Mouse (Mus musculus) myocyte (in vitro differentiated cells): ENCODE results near the gene Flii. TPM values are rescaled to one million over a fixed set of nuclear protein-coding genes. Genes with fewer than 3 reads are reported as not detected.

Experiments used
- H3K27me3 ChIP-seq: one replicate; pipeline ENCODE4 v1.6.1; 2011; ENCODE audit not compliant: control insufficient read depth, insufficient read depth, insufficient read length
- H3K36me3 ChIP-seq: one replicate; pipeline ENCODE4 v1.6.1; 2011; ENCODE audit not compliant: control insufficient read depth, insufficient read depth
- H3K4me2 ChIP-seq: one replicate; pipeline ENCODE4 v1.6.1; 2011; ENCODE audit warnings: low read depth, control low read depth
- H3K4me3 ChIP-seq: one replicate; pipeline ENCODE4 v1.5.1; 2011; ENCODE audit warnings: mild to moderate bottlenecking, control low read depth, moderate library complexity
- H3K79me2 ChIP-seq: one replicate; pipeline ENCODE4 v1.6.1; 2011; ENCODE audit not compliant: control insufficient read depth, insufficient read depth
- H3ac ChIP-seq: one replicate; pipeline ENCODE4 v1.6.1; 2011; ENCODE audit not compliant: control insufficient read depth, insufficient read length
- CEBPB ChIP-seq: IDR thresholded peaks from 2 replicates; pipeline ENCODE4 v1.6.1; 2011; ENCODE audit warnings: mild to moderate bottlenecking, moderate library complexity; ENCODE audit not compliant: poor library complexity, insufficient read depth, severe bottlenecking
- E2F4 ChIP-seq: IDR thresholded peaks from one replicate; pipeline ENCODE4 v1.6.1; 2011; ENCODE audit warnings: mild to moderate bottlenecking, control low read depth, moderate library complexity; ENCODE audit not compliant: insufficient read depth
- MAX ChIP-seq: IDR thresholded peaks from one replicate; pipeline ENCODE4 v1.6.1; 2011; ENCODE audit warnings: low read depth, mild to moderate bottlenecking, control low read depth
- MYOD1 ChIP-seq, 3 experiments: IDR thresholded peaks; one replicate each; pipeline ENCODE4 v1.6.1; 2011; ENCODE audit warnings: control low read depth in 2 of 3, low read depth in 2 of 3, mild to moderate bottlenecking in 2 of 3, moderate library complexity in 1 of 3; ENCODE audit not compliant: insufficient read length in 2 of 3, control insufficient read depth in 1 of 3
- MYOG ChIP-seq, 3 experiments: IDR thresholded peaks; one replicate each; pipeline ENCODE4 v1.6.1; 2011; ENCODE audit warnings: control low read depth in 2 of 3, low read depth in 2 of 3, mild to moderate bottlenecking in 2 of 3; ENCODE audit not compliant: insufficient read length in 2 of 3, control insufficient read depth in 1 of 3, insufficient read depth in 1 of 3
- POLR2A ChIP-seq: IDR thresholded peaks from one replicate; pipeline ENCODE4 v1.6.1; 2011; ENCODE audit warnings: low read depth, mild to moderate bottlenecking, control low read depth, moderate library complexity; ENCODE audit not compliant: insufficient read length
- POLR2AphosphoS2 ChIP-seq: IDR thresholded peaks from one replicate; pipeline ENCODE4 v1.6.1; 2011; ENCODE audit warnings: low read depth, control low read depth; ENCODE audit not compliant: insufficient read length
- REST ChIP-seq: IDR thresholded peaks from one replicate; pipeline ENCODE4 v1.6.1; 2011; ENCODE audit warnings: mild to moderate bottlenecking, control low read depth, moderate library complexity; ENCODE audit not compliant: insufficient read depth, insufficient read length
- SRF ChIP-seq: IDR thresholded peaks from one replicate; pipeline ENCODE4 v1.6.1; 2011; ENCODE audit warnings: low read depth; ENCODE audit not compliant: control insufficient read depth, insufficient read length
- TCF12 ChIP-seq: IDR thresholded peaks from one replicate; pipeline ENCODE4 v1.6.1; 2011; ENCODE audit warnings: mild to moderate bottlenecking, control low read depth; ENCODE audit not compliant: poor library complexity, insufficient read depth, severe bottlenecking
- TCF3 ChIP-seq: IDR thresholded peaks from one replicate; pipeline ENCODE4 v1.6.1; 2011; ENCODE audit warnings: low read depth, control low read depth; ENCODE audit not compliant: insufficient read length
- USF1 ChIP-seq: IDR thresholded peaks from one replicate; pipeline ENCODE4 v1.6.1; 2011; ENCODE audit warnings: low read depth, mild to moderate bottlenecking, control low read depth, moderate library complexity
- polyA plus RNA-seq: library from polyadenylated mRNA; unstranded; fragments of >200 nt; fragmentation: generic; extraction: Trizol; gene quantifications from one replicate; pipeline ENCODE4 v1.2.1, GENCODE M21; 2012; ENCODE audit warnings: missing spikeins

Gene Flii
- polyA plus RNA-seq, 1 experiment: 247 TPM

DNA sequence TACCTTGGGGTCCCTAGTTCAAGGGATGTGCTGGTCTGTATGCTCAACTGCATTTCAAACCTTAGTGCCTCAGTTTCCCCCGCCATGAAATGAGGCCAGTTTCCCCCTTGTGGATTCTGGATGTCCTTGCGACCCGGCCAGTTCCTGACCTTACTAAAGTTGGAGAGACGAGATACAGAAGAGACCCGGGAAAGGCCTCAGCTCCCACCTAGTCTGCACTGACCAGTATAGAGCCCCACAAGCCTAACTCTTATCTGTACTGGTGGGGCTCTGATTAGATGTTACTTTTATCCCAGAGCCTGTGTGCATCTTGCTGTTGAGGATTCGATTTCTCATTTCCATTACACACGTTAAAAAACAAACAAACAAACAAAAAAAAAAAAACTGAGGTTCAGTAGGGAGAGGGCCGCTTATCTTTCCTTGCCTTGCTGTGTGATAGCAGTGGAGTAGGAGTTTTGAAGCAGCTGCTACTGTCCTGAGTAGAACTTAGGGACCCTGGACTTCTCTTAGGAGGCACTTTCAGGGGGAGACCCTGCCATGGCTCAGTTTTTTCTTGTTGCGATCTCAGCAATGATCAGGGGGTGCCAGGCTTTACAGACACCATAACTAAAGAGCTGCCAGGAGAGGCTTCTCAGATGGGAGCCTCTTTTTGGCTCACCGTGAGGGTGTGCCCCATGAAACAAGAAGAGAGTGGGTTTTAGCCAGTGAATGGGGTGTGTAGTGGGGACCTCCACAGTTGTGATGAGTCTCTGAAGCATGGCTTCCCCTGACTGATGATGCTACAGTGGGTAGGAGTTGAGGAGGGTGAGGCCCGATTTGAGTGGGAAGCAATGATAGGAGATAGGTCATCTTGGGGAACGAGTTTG, 26.5 kb downstream of the Flii start:
- H3K79me2 ChIP-seq: peaks cover 49% of the 10 kb centered on the region
- no peak for TF ChIP-seq SRF
- no peak for TF ChIP-seq REST
- TF ChIP-seq MAX: no peak
- no peak for TF ChIP-seq E2F4
- TF ChIP-seq POLR2AphosphoS2: no peak
- no peak for TF ChIP-seq CEBPB
- TF ChIP-seq USF1: no peak
- no peak for TF ChIP-seq TCF3
- TF ChIP-seq TCF12: no peak
- no peak for TF ChIP-seq POLR2A
- TF ChIP-seq MYOD1 (IDR thresholded peaks at IDR 0.05; ENCODE audit: control insufficient read depth in 1 of 3, insufficient read length in 2 of 3, low read depth in 2 of 3): no peak
- no peak for TF ChIP-seq MYOG (IDR thresholded peaks at IDR 0.05; ENCODE audit: control insufficient read depth in 1 of 3, insufficient read depth in 1 of 3, insufficient read length in 2 of 3, low read depth in 2 of 3)
- H3ac ChIP-seq: peak overlapping the region; percentile 55
- peak overlapping the region; percentile 55 for H3K4me3 ChIP-seq
- no peaks in the 10 kb centered on the region for H3K36me3 ChIP-seq
- H3K4me2 ChIP-seq: peak overlapping the region; percentile 74
- H3K27me3 ChIP-seq: no peaks in the 10 kb centered on the region

DNA sequence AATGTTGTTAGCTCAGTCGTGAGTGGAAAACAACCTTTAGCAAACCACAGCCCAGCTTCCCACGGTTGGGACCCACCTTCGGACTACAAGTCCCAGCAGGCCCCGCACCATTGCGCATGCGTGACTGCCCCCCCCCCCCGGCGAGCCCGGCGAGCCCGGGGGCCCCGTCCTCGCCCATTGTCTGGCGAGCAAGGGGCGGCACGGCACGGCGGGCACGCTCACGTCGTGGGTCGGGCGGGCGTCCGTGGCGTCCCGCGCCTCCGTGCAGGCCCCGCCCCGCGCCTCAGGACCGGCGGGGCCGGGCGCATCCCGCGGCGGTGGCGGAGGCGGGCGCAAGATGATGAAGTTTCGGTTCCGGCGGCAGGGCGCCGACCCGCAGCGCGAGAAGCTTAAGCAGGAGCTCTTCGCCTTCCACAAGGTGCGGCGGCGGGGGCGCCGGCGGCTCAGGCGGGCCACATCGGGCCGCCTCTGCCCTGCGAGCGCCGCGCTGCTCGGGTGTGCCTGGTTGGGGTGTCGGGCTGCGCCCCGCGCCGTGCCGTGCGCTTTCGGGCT, 27.5 kb downstream of the Flii start, which contains the start of gene Llgl1:
Gene Llgl1, plus strand, starts transcription at position 200 of the 552 bp plus-strand sequence.
- Histone ChIP-seq H3K36me3 (no peaks in the 10 kb centered on the region), H3K4me2 (peak within 1 kb of the TSS; percentile 95), H3K27me3 (peaks cover 4% of the 10 kb centered on the region), H3K4me3 (peak within 1 kb of the TSS; percentile 55), H3K79me2 (peaks cover 44% of the 10 kb centered on the region), H3ac (peak within 1 kb of the TSS; percentile 55)
- TF ChIP-seq USF1 (no peak), POLR2A (peak; percentile 67), POLR2AphosphoS2 (peak; percentile 39), REST (no peak)

DNA sequence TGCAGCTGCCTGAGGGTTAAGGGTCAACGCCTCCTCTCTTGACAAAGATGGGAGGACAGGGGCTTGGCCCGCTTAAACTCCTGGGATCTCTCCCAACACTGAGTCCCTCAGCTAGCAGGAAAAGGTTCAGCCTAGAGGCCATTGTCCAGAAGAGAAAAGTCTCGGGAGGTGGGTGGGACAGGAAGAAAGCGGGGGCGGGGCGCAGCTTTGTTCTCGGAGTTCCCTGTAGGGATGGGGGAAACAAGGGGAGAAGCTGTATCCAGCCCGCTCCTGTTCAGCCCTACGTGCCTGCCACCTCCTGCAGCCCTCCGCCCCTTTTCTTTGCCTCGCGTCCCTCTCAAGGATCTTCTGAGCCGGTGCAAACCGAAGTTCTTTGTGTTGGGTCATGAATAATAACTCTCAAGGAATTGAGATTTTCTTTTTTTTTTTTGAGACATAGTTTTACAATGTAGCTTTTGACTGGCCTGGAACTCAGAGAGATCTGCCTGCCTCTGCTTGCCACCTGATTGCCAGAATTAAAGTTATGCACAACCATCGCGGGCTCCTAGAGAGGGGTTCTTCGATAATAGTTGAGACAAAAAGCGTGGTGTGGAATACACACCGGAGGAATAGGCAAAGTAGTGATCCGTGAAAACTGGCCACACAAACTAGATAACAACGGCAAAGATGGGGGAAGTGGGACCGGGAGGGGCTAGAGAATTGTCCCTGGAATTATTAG, 28.1 kb downstream of the Flii start:
- peak overlapping the region; percentile 55 for H3K4me3 ChIP-seq
- peak overlapping the region; percentile 55 for H3ac ChIP-seq
- TF ChIP-seq USF1: no peak
- peak; percentile 52 for TF ChIP-seq POLR2AphosphoS2
- no peak for TF ChIP-seq MAX
- TF ChIP-seq POLR2A: peak; percentile 56
- peaks cover 39% of the 10 kb centered on the region for H3K79me2 ChIP-seq
- peaks cover 5% of the 10 kb centered on the region for H3K27me3 ChIP-seq
- peak overlapping the region; percentile 95 for H3K4me2 ChIP-seq
- no peaks in the 10 kb centered on the region for H3K36me3 ChIP-seq

- Histone ChIP-seq H3ac (no peak overlapping the region), H3K79me2 (peaks cover 25% of the 10 kb centered on the region), H3K4me3 (no peak overlapping the region), H3K27me3 (peaks cover 5% of the 10 kb centered on the region), H3K36me3 (no peaks in the 10 kb centered on the region), H3K4me2 (no peak overlapping the region)
- TF ChIP-seq SRF: no peak
- TF ChIP-seq MYOG (IDR thresholded peaks at IDR 0.05; ENCODE audit: control insufficient read depth in 1 of 3, insufficient read depth in 1 of 3, insufficient read length in 2 of 3, low read depth in 2 of 3): no peak
- TF ChIP-seq POLR2AphosphoS2: no peak
- TF ChIP-seq TCF3: no peak
- no peak for TF ChIP-seq MYOD1 (IDR thresholded peaks at IDR 0.05; ENCODE audit: control insufficient read depth in 1 of 3, insufficient read length in 2 of 3, low read depth in 2 of 3)
- no peak for TF ChIP-seq E2F4
- TF ChIP-seq MAX: no peak
- TF ChIP-seq REST: no peak
- no peak for TF ChIP-seq USF1
- TF ChIP-seq POLR2A: no peak
- TF ChIP-seq CEBPB: no peak
- TF ChIP-seq TCF12: no peak
These were observed 29.5 kb downstream of the Flii start for GRCm38 (mm10) chr11:60697561-60697960.
